Mouse (Mus musculus): ENCODE measurements at regions not wholly inside any gene's neighbourhood (a gene's known extent, or its start where the extent isn't known, plus 50 kb on each side); places are given as distances from the start of the nearest gene placed in this dataset.

DNA sequence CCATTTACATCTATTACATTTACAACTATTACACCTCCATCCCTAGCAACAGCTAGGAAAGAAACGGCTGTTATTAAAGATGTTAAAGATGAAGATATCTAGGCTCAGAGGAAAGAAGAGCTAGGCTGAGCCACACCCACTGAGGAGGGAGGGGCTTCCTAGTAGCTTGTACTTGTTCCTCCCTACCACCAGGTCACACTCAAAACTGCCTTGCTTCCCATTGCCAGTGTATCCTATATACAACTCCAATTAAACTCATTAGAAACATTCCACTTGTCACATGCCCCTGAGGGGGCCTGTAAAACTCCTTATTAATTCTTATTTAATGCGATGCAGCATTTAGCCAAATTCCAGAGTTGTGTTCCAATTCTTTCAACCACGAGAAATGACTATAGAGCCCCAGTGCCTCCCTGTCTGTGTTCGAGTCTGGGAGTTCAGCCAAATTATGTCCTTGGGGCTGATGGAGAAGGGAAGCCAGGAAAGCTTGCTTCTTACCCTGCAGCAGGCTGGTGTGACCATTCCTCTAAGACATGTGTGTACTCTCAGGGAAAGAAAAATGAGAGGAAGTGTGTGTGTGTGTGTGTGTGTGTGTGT lies 225.0 kb upstream of the Tmem132c start:
- H3K27me3 ChIP-seq (replicated peaks; ENCODE audit: control insufficient read depth, insufficient read depth, low read length): no peaks in the 10 kb centered on the region
- ATAC-seq (ENCODE audit: low read depth) (peak; percentile 50; the same call in 1 of the 2 replicates), DNase-seq (ENCODE audit: low spot score) (peak; percentile 64)
- H3K4me2 ChIP-seq (ENCODE audit: low read depth, low read length): no peak overlapping the region
- no peaks in the 10 kb centered on the region for H3K4me1 ChIP-seq (ENCODE audit: control insufficient read depth, insufficient read depth, low read length)
- H3K9ac ChIP-seq (ENCODE audit: low read depth, low read length): no peak overlapping the region
- WGBS: 51% methylated on average over 4 of the region's 4 CpGs
- no peak overlapping the region for H3K27ac ChIP-seq (replicated peaks; ENCODE audit: low read depth, low read length)
- H3K36me3 ChIP-seq (ENCODE audit: control insufficient read depth, insufficient read depth, low read length): no peaks in the 10 kb centered on the region
- H3K4me3 ChIP-seq (ENCODE audit: low read depth, low read length): no peak overlapping the region
- no peaks in the 10 kb centered on the region for H3K9me3 ChIP-seq (ENCODE audit: control insufficient read depth, low read length)

DNA sequence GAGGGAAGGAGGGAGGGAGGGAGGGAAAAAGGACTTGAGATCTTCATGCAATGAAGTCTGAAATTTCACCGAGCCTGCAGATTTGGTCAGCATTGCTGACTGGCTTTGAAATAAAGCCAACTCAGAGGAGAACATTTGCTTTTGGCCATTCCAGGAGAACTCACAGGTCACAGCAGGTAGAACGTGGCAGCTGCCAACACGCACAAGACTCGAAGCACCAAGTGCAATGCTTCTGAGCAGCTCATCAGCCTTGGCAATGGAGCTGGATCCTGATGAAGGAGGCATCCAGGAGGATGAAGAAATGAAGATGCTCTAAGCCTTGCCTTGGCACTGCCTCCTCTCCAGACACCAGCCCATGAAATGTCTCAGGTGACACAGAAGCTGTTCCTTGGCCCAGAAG lies 223.6 kb upstream of the Tmem132c start:
- WGBS: 75% methylated on average over 4 of the region's 4 CpGs
- H3K27me3 ChIP-seq (replicated peaks; ENCODE audit: control insufficient read depth, insufficient read depth, low read length): no peaks in the 10 kb centered on the region

DNA sequence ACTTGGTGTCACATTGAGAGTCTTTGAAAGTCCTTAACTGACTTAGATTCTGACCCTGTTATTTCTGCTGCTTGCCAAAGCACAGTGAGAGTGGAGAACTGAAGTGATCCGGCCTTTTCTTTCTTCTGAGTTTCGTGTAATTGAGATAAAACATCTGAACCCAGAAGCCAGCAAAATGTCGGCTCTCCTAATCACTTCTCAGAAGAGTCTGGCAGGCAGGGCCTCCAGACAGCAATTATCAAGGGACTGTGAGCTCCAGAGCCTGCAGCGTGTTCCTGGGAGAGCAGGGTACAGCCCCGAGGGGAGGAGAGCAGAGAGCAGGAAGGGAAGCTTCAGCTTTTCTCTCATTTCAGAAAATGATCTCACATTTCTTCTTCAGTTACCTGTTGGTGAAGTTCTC lies 205.1 kb upstream of the Tmem132c start:
- WGBS: 38% methylated on average over 5 of the region's 5 CpGs
- Histone ChIP-seq H3K9ac (ENCODE audit: low read depth, low read length) (no peak overlapping the region), H3K9me3 (ENCODE audit: control insufficient read depth, low read length) (no peaks in the 10 kb centered on the region), H3K4me1 (ENCODE audit: control insufficient read depth, insufficient read depth, low read length) (no peaks in the 10 kb centered on the region), H3K36me3 (ENCODE audit: control insufficient read depth, insufficient read depth, low read length) (no peaks in the 10 kb centered on the region), H3K27me3 (replicated peaks; ENCODE audit: control insufficient read depth, insufficient read depth, low read length) (no peaks in the 10 kb centered on the region), H3K4me3 (ENCODE audit: low read depth, low read length) (no peak overlapping the region), H3K27ac (replicated peaks; ENCODE audit: low read depth, low read length) (no peak overlapping the region), H3K4me2 (ENCODE audit: low read depth, low read length) (no peak overlapping the region)
- no peak for ATAC-seq (ENCODE audit: low read depth)
- DNase-seq (ENCODE audit: low spot score): no peak

More for the DNA sequence above, 223.6 kb upstream of the Tmem132c start:
- Histone ChIP-seq H3K4me2 (ENCODE audit: low read depth, low read length) (no peak overlapping the region), H3K36me3 (ENCODE audit: control insufficient read depth, insufficient read depth, low read length) (no peaks in the 10 kb centered on the region), H3K4me3 (ENCODE audit: low read depth, low read length) (no peak overlapping the region), H3K4me1 (ENCODE audit: control insufficient read depth, insufficient read depth, low read length) (no peaks in the 10 kb centered on the region), H3K9me3 (ENCODE audit: control insufficient read depth, low read length) (no peaks in the 10 kb centered on the region), H3K9ac (ENCODE audit: low read depth, low read length) (no peak overlapping the region), H3K27ac (replicated peaks; ENCODE audit: low read depth, low read length) (no peak overlapping the region)
- peak; percentile 1 for DNase-seq (ENCODE audit: low spot score)
- ATAC-seq (ENCODE audit: low read depth): no peak

DNA sequence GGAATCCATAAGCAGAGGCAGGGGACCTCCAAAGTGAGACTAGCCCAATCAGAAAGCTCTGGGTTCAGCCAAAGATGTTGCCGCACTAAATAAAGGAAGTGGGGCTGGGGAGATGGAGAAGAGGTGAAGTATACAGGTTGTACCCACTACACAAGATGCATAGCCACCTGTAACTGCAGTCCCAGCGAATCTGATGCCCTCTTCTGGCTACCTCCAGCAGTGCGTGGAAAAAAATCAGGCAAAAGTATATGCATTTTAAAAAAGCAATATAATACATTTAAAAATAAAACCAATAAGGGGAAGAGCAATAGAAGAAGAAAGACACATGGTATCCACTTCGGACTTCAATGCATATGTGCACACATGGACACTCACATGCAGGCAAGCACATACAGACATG lies 183.8 kb upstream of the Tmem132c start:
- no peaks in the 10 kb centered on the region for H3K4me1 ChIP-seq (ENCODE audit: control insufficient read depth, insufficient read depth, low read length)
- no peak overlapping the region for H3K9ac ChIP-seq (ENCODE audit: low read depth, low read length)
- H3K27me3 ChIP-seq (replicated peaks; ENCODE audit: control insufficient read depth, insufficient read depth, low read length): no peaks in the 10 kb centered on the region
- H3K27ac ChIP-seq (replicated peaks; ENCODE audit: low read depth, low read length): no peak overlapping the region
- ATAC-seq (ENCODE audit: low read depth) (no peak), DNase-seq (ENCODE audit: low spot score) (no peak)
- H3K4me2 ChIP-seq (ENCODE audit: low read depth, low read length): no peak overlapping the region
- H3K4me3 ChIP-seq (ENCODE audit: low read depth, low read length): no peak overlapping the region
- whole genome bisulfite sequencing: 73% methylated on average over 4 of the region's 4 CpGs
- peaks cover under 1% of the 10 kb centered on the region; the same call in 1 of the 2 replicates for H3K9me3 ChIP-seq (ENCODE audit: control insufficient read depth, low read length)
- no peaks in the 10 kb centered on the region for H3K36me3 ChIP-seq (ENCODE audit: control insufficient read depth, insufficient read depth, low read length)

DNA sequence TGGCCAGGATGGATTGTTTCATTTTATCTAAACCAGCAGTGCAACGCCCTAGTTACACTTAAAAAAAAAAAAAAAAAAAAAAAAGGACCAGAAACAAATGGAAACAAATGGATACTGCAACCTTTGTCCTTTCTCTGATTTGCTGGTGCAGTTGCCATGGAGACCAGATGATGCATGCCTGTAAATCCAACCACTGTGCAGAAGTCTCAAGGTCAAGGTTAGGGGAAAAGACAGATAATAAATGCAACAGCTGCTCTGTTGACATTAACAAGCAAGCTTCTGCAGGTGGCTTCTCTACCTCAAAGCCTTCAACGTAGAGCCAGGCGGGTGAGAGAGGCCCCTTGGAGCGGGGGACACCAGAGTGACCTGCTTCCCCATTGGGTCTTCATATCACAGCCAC lies 167.3 kb upstream of the Tmem132c start:
- Histone ChIP-seq H3K4me1 (ENCODE audit: control insufficient read depth, insufficient read depth, low read length) (no peaks in the 10 kb centered on the region), H3K27ac (replicated peaks; ENCODE audit: low read depth, low read length) (no peak overlapping the region), H3K27me3 (replicated peaks; ENCODE audit: control insufficient read depth, insufficient read depth, low read length) (no peaks in the 10 kb centered on the region), H3K4me2 (ENCODE audit: low read depth, low read length) (no peak overlapping the region), H3K9ac (ENCODE audit: low read depth, low read length) (no peak overlapping the region), H3K36me3 (ENCODE audit: control insufficient read depth, insufficient read depth, low read length) (no peaks in the 10 kb centered on the region), H3K9me3 (ENCODE audit: control insufficient read depth, low read length) (no peaks in the 10 kb centered on the region), H3K4me3 (ENCODE audit: low read depth, low read length) (no peak overlapping the region)
- ATAC-seq (ENCODE audit: low read depth): no peak
- DNase-seq (ENCODE audit: low spot score): no peak
- 76% methylated on average over 4 of the region's 4 CpGs for WGBS

All from embryonic facial prominence, embryonic 14.5 days (tissue).